Mouse (Mus musculus): Measurements from ENCODE around the gene Usb1. TPM values are rescaled to one million over a fixed set of nuclear protein-coding genes. Genes with fewer than 3 reads are reported as not detected.

Usb1 gene
- polyA plus RNA-seq, 1 experiment from 2014 or later: 42.2 TPM

DNA sequence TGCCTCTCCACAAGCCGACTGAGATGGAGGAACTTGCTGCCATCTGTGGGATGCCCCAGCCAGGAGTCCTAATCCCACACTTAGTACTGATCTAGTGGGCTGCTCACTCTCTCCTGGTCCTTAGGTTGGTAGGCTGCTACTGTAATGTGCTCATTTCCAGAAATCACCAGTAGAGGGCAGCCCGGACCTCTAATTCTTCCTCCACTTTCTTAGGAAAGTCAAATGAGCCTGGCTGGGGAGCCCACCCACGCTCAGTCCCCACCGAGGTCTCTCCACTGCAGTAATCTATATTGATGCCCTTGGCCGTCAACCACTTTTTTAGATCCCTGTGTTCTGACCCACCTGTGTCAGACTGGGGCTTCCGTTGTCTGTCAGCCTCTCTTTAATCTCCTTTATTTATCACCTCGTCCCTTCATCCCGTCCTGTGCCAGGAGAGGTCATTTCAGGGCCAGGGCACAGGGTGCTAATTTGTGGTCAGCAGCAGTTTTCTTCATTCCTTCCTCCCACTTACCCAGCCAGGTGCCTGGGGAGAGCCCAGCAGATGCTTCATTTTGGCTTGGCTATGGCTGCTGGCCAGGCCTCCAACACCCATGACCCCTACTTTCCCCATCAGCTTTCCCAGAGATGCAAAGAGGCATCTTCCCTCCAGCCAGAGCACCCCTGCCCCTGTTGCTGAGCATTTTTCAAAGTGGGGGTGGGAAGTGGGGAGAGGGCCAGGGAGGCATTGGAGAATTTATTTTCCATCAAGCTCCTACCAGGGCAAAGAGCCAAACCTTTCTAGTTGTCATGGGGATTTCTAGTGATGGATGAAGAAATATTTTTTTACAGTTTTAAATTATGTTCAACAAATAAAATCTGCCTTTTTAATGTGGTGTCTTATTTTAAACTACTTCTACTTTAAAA, 14.8 kb downstream of the Usb1 start:
- Histone ChIP-seq H3K27ac (replicated peaks) (no peak overlapping the region), H3K4me1 (peaks cover 14% of the 10 kb centered on the region), H3K9me3 (no peaks in the 10 kb centered on the region), H3K36me3 (replicated peaks) (peaks cover 28% of the 10 kb centered on the region), H3K4me3 (no peak overlapping the region), H3K27me3 (replicated peaks; ENCODE audit: low read depth, poor library complexity, severe bottlenecking) (peaks cover 26% of the 10 kb centered on the region)
- peak; percentile 77 for DNase-seq (ENCODE audit: low spot score)
- 41% methylated on average over 8 of the region's 8 CpGs for WGBS

DNA sequence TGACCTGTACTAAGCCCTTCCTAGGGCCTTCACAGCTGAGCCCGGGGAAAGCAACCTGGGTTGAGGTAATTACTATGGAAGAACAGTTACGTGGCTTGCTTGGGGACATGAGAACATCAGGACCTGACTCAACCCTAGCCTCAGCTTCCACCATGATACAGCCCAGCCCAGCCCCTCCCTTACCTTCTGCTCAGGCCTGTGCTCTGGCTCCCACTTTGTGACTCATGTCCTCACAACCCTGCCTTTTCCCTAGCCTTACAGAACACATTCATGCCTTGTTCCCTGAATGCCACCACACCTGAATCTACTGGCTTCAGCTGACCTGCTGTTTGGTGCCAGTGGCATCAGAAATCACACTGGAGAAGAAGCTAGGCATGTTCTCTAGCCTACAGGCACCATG, 16.3 kb downstream of the Usb1 start:
- Histone ChIP-seq H3K27me3 (replicated peaks; ENCODE audit: low read depth, poor library complexity, severe bottlenecking) (peaks cover 34% of the 10 kb centered on the region), H3K27ac (replicated peaks) (no peak overlapping the region), H3K9me3 (no peaks in the 10 kb centered on the region), H3K4me3 (no peak overlapping the region), H3K36me3 (replicated peaks) (peaks cover 20% of the 10 kb centered on the region), H3K4me1 (peaks cover 28% of the 10 kb centered on the region)
- WGBS: 90% methylated on average over 2 of the region's 2 CpGs
- no peak for DNase-seq (ENCODE audit: low spot score)

DNA sequence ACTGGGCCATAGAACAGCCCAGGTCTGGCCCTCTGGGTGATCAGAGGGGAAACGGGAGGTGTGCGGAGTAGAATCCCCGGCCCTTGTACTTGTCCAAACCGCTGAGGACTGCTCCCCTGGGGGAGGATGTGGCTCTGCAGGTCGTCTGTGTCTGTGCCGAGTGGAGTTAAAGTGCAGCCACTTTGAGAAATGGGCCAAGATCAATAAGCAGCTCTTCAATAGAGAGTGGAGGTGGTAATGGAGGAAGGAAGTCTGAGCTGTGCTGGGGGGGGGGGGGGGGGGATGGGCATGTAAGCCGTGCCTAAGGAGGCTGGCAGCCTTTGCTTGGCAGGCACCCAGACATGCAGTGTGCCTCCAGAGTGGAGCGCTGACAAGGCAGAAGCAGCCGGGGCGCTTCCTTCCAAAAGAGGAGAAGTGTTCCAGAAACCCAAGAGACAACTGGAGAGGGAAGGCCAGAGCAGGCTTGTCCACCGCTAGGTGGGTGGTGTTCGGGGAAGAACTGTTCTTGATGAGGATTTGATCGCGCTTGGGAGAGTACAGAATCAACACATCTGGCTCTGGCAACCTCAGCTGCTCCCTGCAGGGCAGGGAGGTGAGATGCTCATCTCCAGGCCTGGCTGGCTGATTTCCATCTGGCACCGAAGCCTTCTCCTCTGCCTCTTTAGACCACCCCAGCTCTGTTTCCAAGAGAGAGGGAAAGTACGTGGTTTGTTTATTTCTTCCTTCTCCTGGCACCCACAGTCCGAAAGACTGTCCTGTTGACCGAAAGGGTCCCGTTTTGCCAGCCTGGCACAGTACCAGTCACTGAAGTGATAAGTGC, 16.9 kb downstream of the Usb1 start:
- H3K36me3 ChIP-seq (replicated peaks): peaks cover 14% of the 10 kb centered on the region
- no peak overlapping the region for H3K4me3 ChIP-seq
- WGBS: 66% methylated on average over 19 of the region's 19 CpGs
- no peak for DNase-seq (ENCODE audit: low spot score)
- H3K4me1 ChIP-seq: peaks cover 35% of the 10 kb centered on the region
- H3K9me3 ChIP-seq: no peaks in the 10 kb centered on the region
- H3K27me3 ChIP-seq (replicated peaks; ENCODE audit: low read depth, poor library complexity, severe bottlenecking): peaks cover 39% of the 10 kb centered on the region
- no peak overlapping the region for H3K27ac ChIP-seq (replicated peaks)

DNA sequence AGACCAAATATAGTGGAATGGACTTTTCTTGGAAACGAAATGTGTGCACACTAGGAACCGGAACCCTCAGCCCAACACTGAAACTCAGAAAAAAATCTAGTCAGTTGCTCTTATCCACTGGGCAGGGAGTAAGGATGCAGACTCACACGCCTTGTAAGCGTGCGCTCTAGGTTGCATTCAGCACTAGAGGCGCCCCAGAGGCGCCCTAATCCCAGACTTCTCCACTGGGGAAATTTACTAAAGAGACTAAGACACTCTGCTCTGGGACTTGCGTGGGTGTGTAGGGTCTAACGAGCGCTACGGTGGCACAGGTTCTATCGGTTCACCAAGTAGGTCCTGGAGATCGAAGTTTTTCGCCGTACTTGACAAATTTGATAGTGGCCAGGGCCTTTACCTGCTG, 19.4 kb downstream of the Usb1 start:
- Histone ChIP-seq H3K27ac (replicated peaks) (no peak overlapping the region), H3K4me3 (peak overlapping the region; percentile 87), H3K9me3 (no peaks in the 10 kb centered on the region), H3K36me3 (replicated peaks) (no peaks in the 10 kb centered on the region), H3K4me1 (peaks cover 46% of the 10 kb centered on the region), H3K27me3 (replicated peaks; ENCODE audit: low read depth, poor library complexity, severe bottlenecking) (peaks cover 48% of the 10 kb centered on the region)
- peak; percentile 45 for DNase-seq (ENCODE audit: low spot score)
- 3% methylated on average over 15 of the region's 15 CpGs for WGBS

DNA sequence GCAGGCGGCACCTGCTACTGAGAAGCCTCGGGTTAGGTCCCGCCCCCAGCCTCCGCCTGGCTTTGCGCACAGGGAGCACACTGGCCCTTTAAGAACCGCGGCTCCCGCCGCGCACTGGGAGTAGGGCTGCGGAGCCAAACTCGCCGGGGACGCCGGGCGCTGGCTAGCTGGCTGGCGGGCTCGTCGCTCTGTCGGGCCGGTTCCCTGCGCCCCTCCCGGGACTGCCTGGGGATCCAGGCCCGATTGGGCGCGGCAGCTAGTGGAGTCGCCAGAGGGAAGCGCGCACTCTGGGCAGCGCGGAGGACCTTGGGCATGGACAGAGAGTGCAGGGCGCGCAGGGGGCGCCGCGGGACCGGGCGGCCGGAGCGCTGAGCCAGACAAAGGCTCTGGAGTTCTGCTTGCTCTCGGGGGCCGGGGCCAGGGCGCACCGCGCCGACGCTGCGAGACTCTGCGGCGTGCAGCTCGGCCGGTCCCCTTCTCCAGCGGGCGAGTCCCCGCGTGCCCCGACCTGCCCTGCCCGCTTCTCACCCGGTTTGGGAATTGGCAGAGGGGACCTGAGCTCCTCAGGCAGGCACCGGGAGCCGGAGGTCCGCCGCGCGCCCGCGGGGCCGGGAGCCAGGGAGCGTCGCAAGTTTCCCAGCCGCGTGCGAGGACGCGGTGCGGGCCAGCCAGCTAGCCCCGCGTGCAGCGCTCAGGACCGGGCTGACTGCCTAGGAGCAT, 20.2 kb downstream of the Usb1 start, which contains the start of gene Mmp15:
Gene Mmp15, plus strand, starts transcription at position 118 of the 720 bp plus-strand sequence.
- WGBS: under 1% methylated on average over 80 of the region's 80 CpGs
- Histone ChIP-seq H3K4me3 (peak within 1 kb of the TSS; percentile 87), H3K27ac (replicated peaks) (peak within 1 kb of the TSS; percentile 94), H3K27me3 (replicated peaks; ENCODE audit: low read depth, poor library complexity, severe bottlenecking) (peaks cover 48% of the 10 kb centered on the region), H3K4me1 (peaks cover 44% of the 10 kb centered on the region), H3K9me3 (no peaks in the 10 kb centered on the region), H3K36me3 (replicated peaks) (no peaks in the 10 kb centered on the region)
- DNase-seq (ENCODE audit: low spot score): peak; percentile 86

DNA sequence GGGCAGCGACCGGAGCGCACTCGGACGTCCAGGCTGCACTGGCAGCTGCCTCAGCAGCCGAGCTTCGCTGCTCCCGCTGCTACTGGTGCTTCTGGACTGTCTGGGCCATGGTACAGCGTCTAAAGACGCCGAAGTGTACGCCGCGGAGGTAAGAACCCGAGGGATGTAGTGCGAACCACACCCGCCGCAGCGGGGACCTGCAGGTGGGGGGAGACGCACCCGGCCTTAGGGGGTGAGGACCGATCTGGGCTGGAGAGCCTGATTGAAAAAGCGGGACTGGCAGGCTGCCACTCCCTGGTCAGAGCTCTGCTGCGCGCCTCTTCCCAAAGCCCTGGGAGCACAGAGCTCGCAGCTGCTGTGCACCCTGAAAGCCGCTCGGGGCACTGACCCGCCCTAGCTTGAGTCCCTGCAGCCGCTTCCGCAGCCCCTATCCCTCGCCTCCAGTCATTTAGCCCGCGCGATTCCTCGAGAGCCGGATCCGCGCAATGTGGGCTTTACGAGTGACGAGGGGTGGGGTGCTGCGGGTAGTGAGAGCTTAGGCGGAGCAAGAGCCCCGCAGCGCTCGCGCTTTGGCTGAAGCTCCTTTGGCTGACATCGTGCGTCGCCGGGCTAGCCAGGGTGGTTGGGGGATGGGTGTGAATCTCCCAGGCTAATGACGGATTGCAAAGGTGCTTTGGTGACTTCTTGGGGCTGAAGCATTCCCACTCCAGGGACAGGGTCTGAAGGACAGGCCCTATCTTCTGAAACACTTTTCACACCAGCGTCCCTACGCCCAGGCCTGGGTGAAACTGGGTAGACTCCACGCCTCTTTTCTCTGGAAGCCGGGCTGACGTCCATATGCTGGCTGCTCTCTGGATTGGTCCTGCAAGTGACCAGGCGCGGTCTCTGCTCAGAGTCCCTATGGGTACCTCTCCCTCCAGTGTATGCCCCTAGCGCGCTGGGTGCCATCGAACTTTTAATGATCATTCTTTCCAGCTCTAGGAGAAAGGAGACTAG, 21.1 kb downstream of the Usb1 start:
- WGBS: 1% methylated on average over 62 of the region's 62 CpGs
- Histone ChIP-seq H3K36me3 (replicated peaks) (no peaks in the 10 kb centered on the region), H3K4me1 (peaks cover 46% of the 10 kb centered on the region), H3K27ac (replicated peaks) (peak overlapping the region; percentile 94), H3K4me3 (peak overlapping the region; percentile 87), H3K27me3 (replicated peaks; ENCODE audit: low read depth, poor library complexity, severe bottlenecking) (peaks cover 48% of the 10 kb centered on the region), H3K9me3 (no peaks in the 10 kb centered on the region)
- DNase-seq (ENCODE audit: low spot score): peak; percentile 79

DNA sequence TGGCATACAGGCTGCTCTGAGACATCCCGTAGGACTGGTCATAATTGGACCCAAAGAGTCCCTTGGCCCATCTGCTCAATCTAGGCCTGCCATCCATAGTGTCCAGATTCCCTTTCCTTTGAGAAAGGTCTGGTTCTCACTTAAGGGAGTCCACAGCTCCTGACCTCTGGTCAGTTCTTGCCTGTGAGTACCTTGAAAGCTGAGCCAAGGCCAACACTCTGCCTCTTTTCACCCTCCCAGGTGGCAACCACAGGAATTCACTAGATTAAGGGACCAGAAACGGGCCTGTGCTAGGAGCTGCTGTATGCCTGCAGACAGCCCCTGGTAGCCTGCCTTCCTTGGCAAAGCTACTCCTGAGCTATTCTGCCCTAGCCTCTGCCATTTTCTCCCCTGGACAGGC, 22.5 kb downstream of the Usb1 start:
- no peak for DNase-seq (ENCODE audit: low spot score)
- no peak overlapping the region for H3K27ac ChIP-seq (replicated peaks)
- peaks cover 42% of the 10 kb centered on the region for H3K27me3 ChIP-seq (replicated peaks; ENCODE audit: low read depth, poor library complexity, severe bottlenecking)
- H3K9me3 ChIP-seq: no peaks in the 10 kb centered on the region
- H3K4me3 ChIP-seq: no peak overlapping the region
- peaks cover 59% of the 10 kb centered on the region for H3K4me1 ChIP-seq
- WGBS: 86% methylated on average over 2 of the region's 2 CpGs
- no peaks in the 10 kb centered on the region for H3K36me3 ChIP-seq (replicated peaks)

DNA sequence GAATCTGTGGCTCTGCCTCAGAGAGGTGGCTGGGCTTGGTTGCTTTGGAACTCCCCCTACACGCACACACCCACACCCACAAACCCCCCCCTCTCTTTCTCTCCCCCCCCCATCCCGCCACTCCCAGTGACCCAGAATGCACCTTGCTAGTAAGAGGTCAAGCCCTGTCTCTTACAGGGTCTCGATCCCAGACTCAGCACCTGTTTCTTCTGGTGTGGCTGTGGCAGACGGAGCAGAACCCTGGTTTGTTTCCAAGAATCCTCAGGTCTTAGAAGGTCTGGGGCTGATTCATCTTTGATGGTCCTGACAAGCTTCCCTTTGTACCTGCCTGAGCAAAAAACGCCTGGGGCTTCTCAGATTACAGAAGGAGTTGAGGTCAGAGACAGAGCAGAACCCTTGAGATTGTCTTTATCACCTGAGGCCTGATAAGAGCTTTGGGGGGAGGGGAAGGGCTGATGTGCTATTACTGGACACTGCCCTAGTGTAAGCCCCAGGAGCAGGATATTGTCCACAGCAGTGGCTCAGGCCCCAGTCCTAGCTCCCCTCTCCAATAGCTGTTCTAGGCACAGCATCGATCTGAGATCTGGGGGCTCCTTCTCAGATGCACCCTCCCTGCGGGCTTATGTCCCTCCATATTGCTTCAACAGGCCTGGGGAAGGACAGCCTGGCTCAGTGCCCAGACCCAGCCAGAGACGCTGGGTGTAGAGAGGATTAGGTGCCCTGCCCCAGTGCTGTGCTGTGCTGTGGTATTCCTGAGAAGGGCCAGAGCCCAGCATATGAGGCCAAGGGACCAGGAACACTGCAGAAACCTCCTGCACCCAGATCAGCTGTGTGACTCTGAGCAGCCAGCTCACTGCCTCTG, 26.7 kb downstream of the Usb1 start:
- H3K27me3 ChIP-seq (replicated peaks; ENCODE audit: low read depth, poor library complexity, severe bottlenecking): peaks cover 11% of the 10 kb centered on the region
- H3K9me3 ChIP-seq: 0 out of 2 replicates have a peak, but pooled peaks cover under 1% of the 10 kb centered on the region
- 60% methylated on average over 8 of the region's 8 CpGs for WGBS
- H3K4me3 ChIP-seq: no peak overlapping the region
- DNase-seq (ENCODE audit: low spot score): no peak
- H3K36me3 ChIP-seq (replicated peaks): no peaks in the 10 kb centered on the region
- H3K27ac ChIP-seq (replicated peaks): peak overlapping the region; percentile 55; the same call in 1 of the 2 replicates
- peaks cover 52% of the 10 kb centered on the region for H3K4me1 ChIP-seq

DNA sequence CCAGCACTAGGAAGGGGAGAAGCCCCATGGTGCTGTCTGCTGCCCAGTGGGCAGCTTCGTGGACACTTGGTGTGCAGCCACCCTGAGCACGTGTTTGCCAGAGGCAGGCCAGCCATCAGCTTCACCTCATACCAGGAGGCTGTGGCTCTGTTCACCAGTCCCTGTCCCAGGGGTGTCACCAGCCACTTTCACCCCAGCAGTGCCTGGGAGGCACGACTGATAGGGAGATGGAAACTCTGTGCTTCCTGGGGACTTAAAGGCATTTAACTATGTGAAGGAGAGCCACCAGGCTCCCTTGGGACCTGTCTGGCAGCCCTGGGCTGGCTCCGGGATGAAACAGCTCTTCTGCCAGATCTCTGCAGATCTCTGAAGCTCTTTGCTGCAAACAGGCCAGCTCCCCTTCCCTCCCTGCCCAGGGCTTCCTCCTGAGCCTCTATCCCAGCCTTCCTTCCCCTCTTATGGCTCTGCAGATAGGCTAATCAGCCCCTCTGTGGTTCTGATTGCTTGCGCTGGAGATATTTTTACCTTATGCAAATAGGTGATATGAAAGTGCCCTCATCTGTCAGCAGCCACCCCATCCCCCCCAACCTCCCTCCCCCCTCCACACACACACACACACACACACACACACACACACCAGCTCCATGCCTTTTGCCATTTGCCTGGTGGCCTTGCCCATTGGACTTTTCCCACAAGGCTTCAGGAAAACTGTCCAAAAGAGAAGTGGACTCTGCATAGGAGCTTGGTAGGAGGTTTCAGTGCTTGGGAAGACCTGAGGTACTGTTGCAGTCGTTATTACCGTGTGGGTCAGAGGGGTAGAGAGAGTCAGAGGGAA, 28.3 kb downstream of the Usb1 start:
- peaks cover 42% of the 10 kb centered on the region for H3K4me1 ChIP-seq
- no peaks in the 10 kb centered on the region for H3K36me3 ChIP-seq (replicated peaks)
- H3K27ac ChIP-seq (replicated peaks): peak overlapping the region; percentile 52
- 0 out of 2 replicates have a peak, but pooled peaks cover 5% of the 10 kb centered on the region for H3K9me3 ChIP-seq
- WGBS: 54% methylated on average over 7 of the region's 7 CpGs
- DNase-seq (ENCODE audit: low spot score): no peak
- no peak overlapping the region for H3K4me3 ChIP-seq
- no peaks in the 10 kb centered on the region for H3K27me3 ChIP-seq (replicated peaks; ENCODE audit: low read depth, poor library complexity, severe bottlenecking)

DNA sequence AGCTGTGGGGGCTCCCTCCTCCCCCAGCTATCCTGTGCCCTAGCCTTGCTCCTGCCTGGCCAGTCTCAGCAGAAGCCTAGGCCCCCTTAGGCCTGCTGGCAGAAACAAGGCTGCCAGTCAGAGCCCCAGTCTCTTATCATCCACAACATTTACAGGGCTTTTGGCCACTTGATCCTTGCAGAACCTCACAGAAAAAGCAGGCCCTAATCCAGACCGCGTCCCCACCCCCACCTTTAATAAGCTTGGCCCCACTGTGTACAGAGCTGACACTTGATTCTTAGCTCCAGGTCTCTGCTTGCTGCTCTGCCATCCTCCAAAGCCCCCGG, 28.9 kb downstream of the Usb1 start:
- Histone ChIP-seq H3K36me3 (replicated peaks) (no peaks in the 10 kb centered on the region), H3K9me3 (0 out of 2 replicates have a peak, but pooled peaks cover 5% of the 10 kb centered on the region), H3K27me3 (replicated peaks; ENCODE audit: low read depth, poor library complexity, severe bottlenecking) (no peaks in the 10 kb centered on the region), H3K27ac (replicated peaks) (peak overlapping the region; percentile 52), H3K4me3 (no peak overlapping the region), H3K4me1 (peaks cover 42% of the 10 kb centered on the region)
- no peak for DNase-seq (ENCODE audit: low spot score)
- WGBS: 64% methylated on average over 3 of the region's 3 CpGs
